ENCODE assay signal across 35 mouse cellular contexts in the genomic region with DNA sequence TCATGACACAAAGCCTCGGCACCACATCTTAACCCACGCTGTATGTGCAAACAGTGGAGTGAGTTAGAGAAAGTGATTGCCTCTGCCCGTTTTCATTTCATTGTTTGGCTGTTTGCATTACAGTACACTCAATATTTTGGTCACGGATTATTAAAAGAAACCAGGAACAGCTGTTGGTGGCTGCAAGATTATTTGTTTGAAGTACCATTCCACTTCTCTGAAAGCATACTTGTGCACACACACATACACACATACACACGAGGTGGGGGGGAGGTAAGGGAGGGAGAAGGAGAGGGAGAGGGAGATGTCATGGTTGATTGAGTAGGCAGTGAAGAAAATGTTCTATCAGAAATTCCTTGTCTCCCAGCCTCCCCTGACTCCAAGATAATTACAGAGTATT.
DNase-seq lines count a peak whose midpoint lies in the region; ATAC-seq and TF ChIP-seq lines count a peak whose summit lies in the region.
"Had no signal": no experiment of that assay in that cellular context is flagged by ENCODE, and none has a peak within 500 bp of the region (broad histone marks: within the 10 kb centered on the region; RNA-seq: fewer than 3 reads in every experiment).

No protein-coding gene starts in this region.

- TF ChIP-seq POLR2A in myocyte (IDR thresholded peaks at IDR 0.05; ENCODE audit: insufficient read length, low read depth) = no peak

- H3K36me3 ChIP-seq in kidney, embryonic 16.5 days (ENCODE audit: insufficient read depth, low read length) = no peaks in the 10 kb centered on the region
- no peaks in the 10 kb centered on the region for H3K36me3 ChIP-seq in midbrain, embryonic 11.5 days (ENCODE audit: control insufficient read depth, insufficient read depth, low read length)
- no peaks in the 10 kb centered on the region for H3K36me3 ChIP-seq in midbrain, embryonic 16.5 days (ENCODE audit: control insufficient read depth, insufficient read depth, low read length)
- H3K36me3 ChIP-seq in embryonic facial prominence, embryonic 15.5 days = no peaks in the 10 kb centered on the region
- no peaks in the 10 kb centered on the region for H3K36me3 ChIP-seq in myocyte (ENCODE audit: control insufficient read depth, insufficient read depth)
- H3K36me3 ChIP-seq in forebrain, embryonic 16.5 days (ENCODE audit: control insufficient read depth, insufficient read depth) = no peaks in the 10 kb centered on the region
- H3K36me3 ChIP-seq: forebrain, embryonic 12.5 days; hindbrain, embryonic 10.5 days; hindbrain, embryonic 15.5 days; midbrain, embryonic 13.5 days; neural tube, embryonic 12.5 days had no signal

- 0 out of 2 replicates have a peak, but pooled peaks have one; percentile 49 for ATAC-seq in kidney, embryonic 16.5 days (ENCODE audit: low FRiP score, low TSS enrichment)
- no peak for ATAC-seq in midbrain, embryonic 11.5 days (ENCODE audit: low FRiP score)
- ATAC-seq in midbrain, embryonic 16.5 days = no peak
- ATAC-seq in embryonic facial prominence, embryonic 15.5 days (ENCODE audit: insufficient number of reproducible peaks, low FRiP score, low TSS enrichment, low read depth) = peak; percentile 75; the same call in 1 of the 2 replicates
- ATAC-seq in forebrain, embryonic 16.5 days = no peak
- ATAC-seq: CD4-positive, CD25-positive, alpha-beta regulatory T cell, adult 4 months; inflammation-experienced regulatory T-cells, adult 6 months; midbrain, embryonic 13.5 days had no signal

- H3ac ChIP-seq in myocyte (ENCODE audit: control insufficient read depth, insufficient read length) = no peak overlapping the region

- DNase-seq in kidney, adult 9 months = no peak
- DNase-seq in midbrain, embryonic 11.5 days (ENCODE audit: low spot score, missing footprints) = peak; percentile 14
- DNase-seq: adrenal gland, postnatal 36 days; cerebellum, adult 18-20 months; cerebellum, postnatal 10 days; gastrocnemius, adult 2 months; gastrocnemius, postnatal 36 days; heart, postnatal 14 days; kidney, adult 11 months; kidney, postnatal 36 days; layer of hippocampus, postnatal 36 days; left cerebral cortex, postnatal 4 days; liver; lung, adult 2 months; lung, postnatal 4 days; right cerebral cortex, adult 18-20 months; right cerebral cortex, postnatal 4 days; thymus, adult 2 months; thymus, postnatal 36 days had no signal

- no peaks in the 10 kb centered on the region for H3K27me3 ChIP-seq in kidney, embryonic 16.5 days (ENCODE audit: insufficient read depth, low read length)
- H3K27me3 ChIP-seq in midbrain, embryonic 11.5 days (ENCODE audit: control insufficient read depth, insufficient read depth, low read length) = no peaks in the 10 kb centered on the region
- no peaks in the 10 kb centered on the region for H3K27me3 ChIP-seq in midbrain, embryonic 16.5 days (ENCODE audit: control insufficient read depth, insufficient read depth, low read depth, low read length)
- H3K27me3 ChIP-seq in embryonic facial prominence, embryonic 15.5 days = no peaks in the 10 kb centered on the region
- no peaks in the 10 kb centered on the region for H3K27me3 ChIP-seq in myocyte (ENCODE audit: control insufficient read depth, insufficient read depth, insufficient read length)
- no peaks in the 10 kb centered on the region for H3K27me3 ChIP-seq in forebrain, embryonic 16.5 days (replicated peaks; ENCODE audit: control insufficient read depth, insufficient read depth, low read length)
- H3K27me3 ChIP-seq: forebrain, embryonic 12.5 days; hindbrain, embryonic 15.5 days; megakaryocyte, embryonic 14.5 days; midbrain, embryonic 13.5 days; neural tube, embryonic 12.5 days had no signal

- no peak overlapping the region for H3K4me2 ChIP-seq in kidney, embryonic 16.5 days (replicated peaks; ENCODE audit: low read depth, low read length)
- H3K4me2 ChIP-seq in midbrain, embryonic 11.5 days = no peak overlapping the region
- no peak overlapping the region for H3K4me2 ChIP-seq in midbrain, embryonic 16.5 days (ENCODE audit: low read length)
- no peak overlapping the region for H3K4me2 ChIP-seq in embryonic facial prominence, embryonic 15.5 days (replicated peaks)
- peak overlapping the region; percentile 30 for H3K4me2 ChIP-seq in myocyte (ENCODE audit: low read depth)
- H3K4me2 ChIP-seq in forebrain, embryonic 16.5 days (ENCODE audit: low read length) = no peak overlapping the region
- H3K4me2 ChIP-seq: forebrain, embryonic 12.5 days; hindbrain, embryonic 15.5 days; midbrain, embryonic 13.5 days; neural tube, embryonic 12.5 days had no signal

- H3K9ac ChIP-seq in kidney, embryonic 16.5 days (replicated peaks; ENCODE audit: low read length) = no peak overlapping the region
- H3K9ac ChIP-seq in midbrain, embryonic 11.5 days (ENCODE audit: low read length) = no peak overlapping the region
- H3K9ac ChIP-seq in midbrain, embryonic 16.5 days (ENCODE audit: low read depth, low read length) = no peak overlapping the region
- H3K9ac ChIP-seq in embryonic facial prominence, embryonic 15.5 days = no peak overlapping the region
- no peak overlapping the region for H3K9ac ChIP-seq in forebrain, embryonic 16.5 days (replicated peaks; ENCODE audit: low read depth, low read length)
- H3K9ac ChIP-seq: forebrain, embryonic 12.5 days; hindbrain, embryonic 15.5 days; liver, embryonic 14.5 days; midbrain, embryonic 13.5 days; neural tube, embryonic 12.5 days had no signal

- H3K27ac ChIP-seq in kidney, embryonic 16.5 days (ENCODE audit: low read length) = no peak overlapping the region
- no peak overlapping the region for H3K27ac ChIP-seq in midbrain, embryonic 11.5 days (ENCODE audit: low read depth, low read length)
- H3K27ac ChIP-seq in midbrain, embryonic 16.5 days (ENCODE audit: low read length) = no peak overlapping the region
- H3K27ac ChIP-seq in embryonic facial prominence, embryonic 15.5 days (replicated peaks) = peak overlapping the region; percentile 60; the same call in 1 of the 2 replicates
- no peak overlapping the region for H3K27ac ChIP-seq in forebrain, embryonic 16.5 days (ENCODE audit: low read length)
- H3K27ac ChIP-seq: forebrain, embryonic 12.5 days; gastrocnemius, adult 2 months; hindbrain, embryonic 10.5 days; hindbrain, embryonic 15.5 days; liver, embryonic 14.5 days; midbrain, embryonic 13.5 days; neural tube, embryonic 12.5 days; stomach, postnatal 0 days had no signal

- H3K9me3 ChIP-seq in kidney, embryonic 16.5 days (ENCODE audit: low read length) = no peaks in the 10 kb centered on the region
- H3K9me3 ChIP-seq in midbrain, embryonic 11.5 days (ENCODE audit: control insufficient read depth, low read length) = no peaks in the 10 kb centered on the region
- no peaks in the 10 kb centered on the region for H3K9me3 ChIP-seq in midbrain, embryonic 16.5 days (replicated peaks; ENCODE audit: control insufficient read depth, low read length, poor library complexity, severe bottlenecking)
- H3K9me3 ChIP-seq in embryonic facial prominence, embryonic 15.5 days (replicated peaks) = no peaks in the 10 kb centered on the region
- H3K9me3 ChIP-seq in forebrain, embryonic 16.5 days (ENCODE audit: control insufficient read depth, low read length) = no peaks in the 10 kb centered on the region
- H3K9me3 ChIP-seq: forebrain, embryonic 12.5 days; hindbrain, embryonic 10.5 days; hindbrain, embryonic 15.5 days; midbrain, embryonic 13.5 days; neural tube, embryonic 12.5 days had no signal

- WGBS in kidney, embryonic 16.5 days = 56% methylated on average over 5 of the region's 5 CpGs
- 65% methylated on average over 5 of the region's 5 CpGs for WGBS in midbrain, embryonic 11.5 days
- WGBS in midbrain, embryonic 16.5 days = 67% methylated on average over 5 of the region's 5 CpGs
- WGBS in embryonic facial prominence, embryonic 15.5 days = 18% methylated on average over 5 of the region's 5 CpGs
- 66% methylated on average over 5 of the region's 5 CpGs for WGBS in forebrain, embryonic 16.5 days

- peaks cover 12% of the 10 kb centered on the region for H3K4me1 ChIP-seq in kidney, embryonic 16.5 days (ENCODE audit: insufficient read depth, low read length)
- H3K4me1 ChIP-seq in midbrain, embryonic 11.5 days (ENCODE audit: control insufficient read depth, insufficient read depth, low read length) = 0 out of 2 replicates have a peak, but pooled peaks cover 7% of the 10 kb centered on the region
- H3K4me1 ChIP-seq in midbrain, embryonic 16.5 days (ENCODE audit: control insufficient read depth, insufficient read depth, low read length) = peaks cover 4% of the 10 kb centered on the region; the same call in 1 of the 2 replicates
- H3K4me1 ChIP-seq in embryonic facial prominence, embryonic 15.5 days = peaks cover 15% of the 10 kb centered on the region
- H3K4me1 ChIP-seq in forebrain, embryonic 16.5 days (replicated peaks; ENCODE audit: control insufficient read depth, insufficient read depth, low read length) = peaks cover 6% of the 10 kb centered on the region
- H3K4me1 ChIP-seq: megakaryocyte, embryonic 14.5 days; neural tube, embryonic 12.5 days had no signal

- H3K4me3 ChIP-seq in kidney, embryonic 16.5 days (ENCODE audit: low read length) = no peak overlapping the region
- H3K4me3 ChIP-seq in midbrain, embryonic 11.5 days (ENCODE audit: low read depth, low read length) = no peak overlapping the region
- no peak overlapping the region for H3K4me3 ChIP-seq in midbrain, embryonic 16.5 days (ENCODE audit: low read depth, low read length)
- no peak overlapping the region for H3K4me3 ChIP-seq in embryonic facial prominence, embryonic 15.5 days (replicated peaks)
- no peak overlapping the region for H3K4me3 ChIP-seq in myocyte
- H3K4me3 ChIP-seq in forebrain, embryonic 16.5 days (replicated peaks; ENCODE audit: low read length) = no peak overlapping the region
- H3K4me3 ChIP-seq: erythroblast, embryonic 14.5 days; forebrain, embryonic 12.5 days; gastrocnemius, adult 2 months; hindbrain, embryonic 10.5 days; hindbrain, embryonic 15.5 days; megakaryocyte, embryonic 14.5 days; midbrain, embryonic 13.5 days; neural tube, embryonic 12.5 days had no signal

- H3K79me2 ChIP-seq in myocyte (ENCODE audit: control insufficient read depth, insufficient read depth) = no peaks in the 10 kb centered on the region

TF ChIP-seq in myocyte, 11 proteins besides CTCF, POLR2A, EP300 and RAD21 (continues in another document):
- TF ChIP-seq MYOG (IDR thresholded peaks at IDR 0.05; ENCODE audit: control insufficient read depth in 1 of 3, insufficient read depth in 1 of 3, insufficient read length in 2 of 3, low read depth in 2 of 3) (no peak), E2F4 (IDR thresholded peaks at IDR 0.05; ENCODE audit: insufficient read depth) (no peak), POLR2AphosphoS2 (IDR thresholded peaks at IDR 0.05; ENCODE audit: insufficient read length, low read depth) (no peak), TCF3 (IDR thresholded peaks at IDR 0.05; ENCODE audit: insufficient read length, low read depth) (no peak), TCF12 (IDR thresholded peaks at IDR 0.05; ENCODE audit: insufficient read depth, poor library complexity, severe bottlenecking) (no peak), MAX (IDR thresholded peaks at IDR 0.05; ENCODE audit: low read depth) (no peak), MYOD1 (IDR thresholded peaks at IDR 0.05; ENCODE audit: control insufficient read depth in 1 of 3, insufficient read length in 2 of 3, low read depth in 2 of 3) (no peak), USF1 (IDR thresholded peaks at IDR 0.05; ENCODE audit: low read depth) (no peak), SRF (IDR thresholded peaks at IDR 0.05; ENCODE audit: control insufficient read depth, insufficient read length, low read depth) (no peak)

Comparison
In these comparisons a context has a peak if more than half of its experiments do, and no peak if none do; other contexts are left out.
1. ATAC-seq: peak in kidney, embryonic 16.5 days (single experiment) and embryonic facial prominence, embryonic 15.5 days (single experiment); none in midbrain, embryonic 11.5 days (single experiment), midbrain, embryonic 16.5 days (single experiment) and forebrain, embryonic 16.5 days (single experiment).